Mouse (Mus musculus) erythroblast, adult 5-6 weeks (primary cell): Measurements from ENCODE around the gene BC034090. TPM values are rescaled to one million over a fixed set of nuclear protein-coding genes. Genes with fewer than 3 reads are reported as not detected.
"Not testable (repeated sequence)": the region's sequence is repeated elsewhere in the genome, so short reads cannot be mapped to it uniquely, and the experiment has no call there.

Experiments used
- ATAC-seq: replicated peaks from 2 replicates; pipeline ENCODE4 v1.8.0; 2016; ENCODE audit warnings: moderate number of reproducible peaks, mild to moderate bottlenecking, moderate TSS enrichment, inconsistent platforms; ENCODE audit not compliant: poor library complexity, low FRiP score, severe bottlenecking
- total RNA-seq, 2 experiments: library from RNA; stranded (forward) in 1 of 2; stranded (reverse) in 1 of 2; fragments of 150-400 nt in 1 of 2; fragments of 200-764, 138-1000 nt in 1 of 2; gene quantifications; 2 replicates each; pipeline versions ENCODE4 v1.2.3 to v1.2.4; 2015 to 2017; ENCODE audit warnings: low replicate concordance in 2 of 2

BC034090 gene
- total RNA-seq, 2 experiments from 2014 or later = not detected

GRCm38 (mm10) chr1:155201373-155201879, 42.8 kb downstream of the BC034090 start:
- no peak for ATAC-seq

GRCm38 (mm10) chr1:155200967-155201366, 43.3 kb downstream of the BC034090 start:
- ATAC-seq = no peak

- ATAC-seq = no peak
These were observed 44.7 kb downstream of the BC034090 start for GRCm38 (mm10) chr1:155199522-155199921.

GRCm38 (mm10) chr1:155196691-155197090, 47.6 kb downstream of the BC034090 start:
- no peak for ATAC-seq

- ATAC-seq = no peak
These were observed 51.4 kb downstream of the BC034090 start for GRCm38 (mm10) chr1:155192805-155193368.

- no peak for ATAC-seq
These were observed 52.6 kb downstream of the BC034090 start for GRCm38 (mm10) chr1:155191671-155192070.

- ATAC-seq = no peak
These were observed 53.0 kb downstream of the BC034090 start for GRCm38 (mm10) chr1:155191219-155191618.

- ATAC-seq = no peak
These were observed 55.6 kb downstream of the BC034090 start for GRCm38 (mm10) chr1:155188656-155189055.

- ATAC-seq = no peak
These were observed 60.1 kb downstream of the BC034090 start for GRCm38 (mm10) chr1:155184191-155184590.

- no peak for ATAC-seq
These were observed 65.9 kb downstream of the BC034090 start for GRCm38 (mm10) chr1:155178192-155178924.

GRCm38 (mm10) chr1:155174424-155174823, 69.8 kb downstream of the BC034090 start:
- ATAC-seq = no peak

- not testable (repeated sequence) for ATAC-seq
These were observed 70.6 kb downstream of the BC034090 start for GRCm38 (mm10) chr1:155173644-155174016.

- ATAC-seq = no peak
These were observed 71.2 kb downstream of the BC034090 start for GRCm38 (mm10) chr1:155172895-155173643.

GRCm38 (mm10) chr1:155169935-155170334, 74.3 kb downstream of the BC034090 start:
- ATAC-seq = no peak

- no peak for ATAC-seq
These were observed 76.8 kb downstream of the BC034090 start for GRCm38 (mm10) chr1:155167453-155167852.

Other genes with a start within 250 kb of the BC034090 start
- gene Ier5, start 144.8 kb downstream of the BC034090 start, total RNA-seq (2015; ENCODE audit: low replicate concordance) = 7.5 and 9.0 TPM in 2 replicates
- 7.6 and 9.8 TPM in 2 replicates for gene Ier5, start 144.8 kb downstream of the BC034090 start, total RNA-seq (2017; ENCODE audit: low replicate concordance)
- gene Mr1, start 97.6 kb downstream of the BC034090 start, total RNA-seq (2015; ENCODE audit: low replicate concordance) = 1.3 and 2.3 TPM in 2 replicates
- 0.34 and 1.4 TPM in 2 replicates for gene Mr1, start 97.6 kb downstream of the BC034090 start, total RNA-seq (2017; ENCODE audit: low replicate concordance)
- 2.3 and 3.8 TPM in 2 replicates for gene Stx6, start 85.7 kb downstream of the BC034090 start, total RNA-seq (2015; ENCODE audit: low replicate concordance)
- 4.9 and 7.4 TPM in 2 replicates for gene Stx6, start 85.7 kb downstream of the BC034090 start, total RNA-seq (2017; ENCODE audit: low replicate concordance)
- gene Xpr1, start 173.0 kb upstream of the BC034090 start, total RNA-seq (2015; ENCODE audit: low replicate concordance) = 14.4 and 24.2 TPM in 2 replicates
- 10.3 and 10.6 TPM in 2 replicates for gene Xpr1, start 173.0 kb upstream of the BC034090 start, total RNA-seq (2017; ENCODE audit: low replicate concordance)